Mouse (Mus musculus): ENCODE data around the gene Usp39. TPM values are rescaled to one million over a fixed set of nuclear protein-coding genes. Genes with fewer than 3 reads are reported as not detected.

Usp39 gene
- polyA plus RNA-seq, 1 experiment, result 53.7 TPM

DNA sequence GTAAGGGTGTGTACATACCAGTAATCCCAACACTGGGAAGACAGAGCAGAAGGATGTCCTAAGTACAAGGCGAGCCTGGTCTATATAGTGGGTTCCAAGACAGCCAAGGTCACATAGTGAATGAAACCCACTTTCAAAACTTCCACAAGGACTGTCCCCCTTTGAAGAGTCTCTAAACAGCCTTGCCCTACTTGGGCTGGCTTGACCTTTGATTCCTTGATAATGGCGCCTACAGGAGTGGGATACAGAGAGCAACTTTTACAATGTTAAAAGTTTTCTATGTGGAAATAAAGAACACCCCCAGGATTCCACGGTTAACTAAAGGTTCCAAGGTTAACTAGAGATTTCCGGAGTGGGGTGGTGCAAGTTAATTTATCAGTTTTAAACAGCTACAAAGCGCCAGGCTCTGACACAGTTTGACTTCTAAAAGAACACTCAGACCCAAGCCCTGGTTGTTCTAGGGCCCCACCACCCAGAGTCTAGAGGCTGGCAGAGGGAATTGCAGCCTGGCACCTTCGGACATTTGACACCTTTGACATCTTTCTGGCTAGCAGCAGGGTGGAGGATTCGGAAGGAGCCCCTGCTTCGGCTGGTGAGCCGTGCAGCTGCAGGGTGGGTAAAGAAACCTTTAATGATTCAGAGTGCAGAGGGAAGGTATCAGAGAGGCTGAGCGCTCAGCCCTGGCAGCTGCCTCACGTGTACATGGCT, 15.1 kb upstream of the Usp39 start:
- H3K4me3 ChIP-seq (replicated peaks; ENCODE audit: control insufficient read depth, low read depth, low read length), result no peak overlapping the region
- H3K27ac ChIP-seq (ENCODE audit: control insufficient read depth, insufficient read depth, low read depth, low read length, poor library complexity), result no peak overlapping the region
- H3K4me1 ChIP-seq (ENCODE audit: control insufficient read depth, insufficient read depth, low read length), result peaks cover 1% of the 10 kb centered on the region; the same call in 1 of the 2 replicates
- WGBS, result 87% methylated on average over 11 of the region's 11 CpGs
- TF ChIP-seq POLR2A (IDR thresholded peaks at IDR 0.05; ENCODE audit: borderline replicate concordance, control insufficient read depth, low read depth, low read length) (no peak), CTCF (IDR thresholded peaks at IDR 0.05; ENCODE audit: control insufficient read depth, insufficient read depth, low read length) (no peak)

DNA sequence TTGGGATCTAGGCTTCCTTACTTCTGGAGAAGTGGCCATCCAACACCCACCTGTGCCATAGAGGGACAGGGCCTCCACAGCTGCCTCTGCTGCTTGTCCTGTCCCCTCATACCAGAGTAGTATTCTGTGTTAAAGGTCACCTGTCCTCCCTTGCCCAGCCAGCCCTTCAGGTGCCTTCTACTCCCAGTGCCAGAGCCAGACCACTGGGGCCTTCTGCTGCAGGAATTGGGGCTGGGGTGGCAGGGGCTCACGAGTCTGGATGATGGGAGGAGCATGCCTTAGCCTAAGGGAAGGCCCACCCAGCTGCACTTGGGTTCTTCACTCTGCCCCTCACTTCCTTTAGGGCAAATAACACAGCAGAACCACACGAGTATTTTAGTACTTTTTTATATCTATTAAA, 14.4 kb upstream of the Usp39 start:
- WGBS, result 73% methylated on average over 2 of the region's 2 CpGs

DNA sequence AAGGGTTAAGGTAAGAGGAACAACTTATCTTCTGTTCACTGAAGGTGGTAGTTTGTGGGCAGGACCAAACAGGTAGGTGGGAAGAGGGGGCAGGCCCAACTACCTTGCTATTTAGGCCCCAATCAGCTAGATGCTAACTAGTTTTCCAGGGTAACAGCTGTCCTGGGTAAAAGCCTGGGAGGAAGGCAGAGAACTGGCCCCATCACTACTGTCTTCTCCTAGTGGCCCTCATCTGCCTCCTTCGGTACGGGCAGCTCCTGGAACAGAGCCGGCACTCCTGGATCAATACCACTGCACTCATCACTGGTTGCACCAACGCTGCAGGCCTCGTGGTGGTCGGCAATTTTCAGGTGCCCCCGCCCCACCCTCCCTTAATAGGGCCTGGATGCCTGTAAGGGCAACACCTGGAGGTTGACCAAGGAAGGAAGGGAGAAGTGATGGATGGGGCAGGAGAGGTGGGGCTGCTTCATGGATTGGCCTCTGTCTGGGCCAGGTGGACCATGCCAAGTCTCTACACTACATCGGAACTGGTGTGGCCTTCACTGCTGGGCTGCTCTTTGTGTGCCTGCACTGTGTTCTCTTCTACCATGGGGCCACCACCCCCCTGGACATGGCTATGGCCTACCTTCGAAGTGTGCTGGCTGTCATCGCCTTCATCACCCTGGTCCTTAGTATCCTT, 13.2 kb upstream of the Usp39 start:
- Histone ChIP-seq H3K27ac (ENCODE audit: control insufficient read depth, insufficient read depth, low read depth, low read length, poor library complexity) (no peak overlapping the region), H3K4me3 (replicated peaks; ENCODE audit: control insufficient read depth, low read depth, low read length) (no peak overlapping the region), H3K4me1 (ENCODE audit: control insufficient read depth, insufficient read depth, low read length) (peaks cover 1% of the 10 kb centered on the region; the same call in 1 of the 2 replicates)
- TF ChIP-seq CTCF (IDR thresholded peaks at IDR 0.05; ENCODE audit: control insufficient read depth, insufficient read depth, low read length), result no peak
- TF ChIP-seq POLR2A (IDR thresholded peaks at IDR 0.05; ENCODE audit: borderline replicate concordance, control insufficient read depth, low read depth, low read length), result no peak
- 86% methylated on average over 10 of the region's 10 CpGs for WGBS

More for the DNA sequence above, 14.4 kb upstream of the Usp39 start:
- Histone ChIP-seq H3K27ac (ENCODE audit: control insufficient read depth, insufficient read depth, low read depth, low read length, poor library complexity) (no peak overlapping the region), H3K4me3 (replicated peaks; ENCODE audit: control insufficient read depth, low read depth, low read length) (no peak overlapping the region), H3K4me1 (ENCODE audit: control insufficient read depth, insufficient read depth, low read length) (peaks cover 1% of the 10 kb centered on the region; the same call in 1 of the 2 replicates)
- no peak for TF ChIP-seq CTCF (IDR thresholded peaks at IDR 0.05; ENCODE audit: control insufficient read depth, insufficient read depth, low read length)
- TF ChIP-seq POLR2A (IDR thresholded peaks at IDR 0.05; ENCODE audit: borderline replicate concordance, control insufficient read depth, low read depth, low read length), result no peak

DNA sequence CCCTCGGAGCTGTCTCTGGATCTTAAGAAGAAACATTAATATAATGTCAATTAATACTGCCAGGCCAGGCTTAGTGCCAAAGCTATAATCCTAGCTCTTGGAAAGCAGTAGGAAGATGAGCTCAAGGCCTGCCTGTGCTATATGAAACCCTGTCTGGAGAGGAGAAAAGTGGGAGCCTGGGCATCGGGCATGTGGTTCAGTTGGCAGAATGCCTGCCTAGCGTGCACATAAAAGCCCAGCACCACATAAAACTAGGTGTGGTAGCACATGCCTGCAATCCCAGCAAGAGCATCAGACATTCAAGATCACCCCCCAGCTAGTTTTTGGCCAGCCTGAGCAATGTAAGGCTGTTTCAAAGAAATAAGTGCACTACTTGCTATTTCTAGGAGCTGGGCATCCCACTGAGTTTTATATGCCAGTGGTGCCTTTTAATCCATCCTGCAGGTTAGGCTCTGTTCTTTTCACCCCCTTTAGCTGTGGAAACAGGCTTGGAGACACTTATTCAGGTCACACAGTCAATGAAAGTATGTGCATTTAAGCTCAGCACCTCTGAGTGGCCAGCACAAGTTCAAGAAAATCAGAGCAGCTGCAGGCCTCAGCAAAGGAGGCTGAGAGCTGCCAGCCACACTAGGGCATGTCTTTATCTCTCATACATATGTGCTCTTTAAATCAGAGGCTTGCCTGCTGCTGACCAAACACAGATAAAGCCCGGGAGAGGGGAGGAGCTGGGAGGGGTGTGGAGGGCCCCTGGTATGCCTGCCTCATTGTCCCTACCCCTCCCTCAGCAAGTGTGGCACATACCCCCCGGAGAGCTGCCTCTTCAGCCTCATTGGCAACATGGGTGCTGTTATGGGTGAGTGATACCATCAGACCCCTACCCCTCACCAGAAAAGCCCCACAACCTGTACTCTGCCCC, 12.4 kb upstream of the Usp39 start:
- 73% methylated on average over 5 of the region's 5 CpGs for WGBS
- Histone ChIP-seq H3K27ac (ENCODE audit: control insufficient read depth, insufficient read depth, low read depth, low read length, poor library complexity) (no peak overlapping the region), H3K4me1 (ENCODE audit: control insufficient read depth, insufficient read depth, low read length) (peaks cover 1% of the 10 kb centered on the region; the same call in 1 of the 2 replicates), H3K4me3 (replicated peaks; ENCODE audit: control insufficient read depth, low read depth, low read length) (no peak overlapping the region)
- TF ChIP-seq POLR2A (IDR thresholded peaks at IDR 0.05; ENCODE audit: borderline replicate concordance, control insufficient read depth, low read depth, low read length) (no peak), CTCF (IDR thresholded peaks at IDR 0.05; ENCODE audit: control insufficient read depth, insufficient read depth, low read length) (no peak)

DNA sequence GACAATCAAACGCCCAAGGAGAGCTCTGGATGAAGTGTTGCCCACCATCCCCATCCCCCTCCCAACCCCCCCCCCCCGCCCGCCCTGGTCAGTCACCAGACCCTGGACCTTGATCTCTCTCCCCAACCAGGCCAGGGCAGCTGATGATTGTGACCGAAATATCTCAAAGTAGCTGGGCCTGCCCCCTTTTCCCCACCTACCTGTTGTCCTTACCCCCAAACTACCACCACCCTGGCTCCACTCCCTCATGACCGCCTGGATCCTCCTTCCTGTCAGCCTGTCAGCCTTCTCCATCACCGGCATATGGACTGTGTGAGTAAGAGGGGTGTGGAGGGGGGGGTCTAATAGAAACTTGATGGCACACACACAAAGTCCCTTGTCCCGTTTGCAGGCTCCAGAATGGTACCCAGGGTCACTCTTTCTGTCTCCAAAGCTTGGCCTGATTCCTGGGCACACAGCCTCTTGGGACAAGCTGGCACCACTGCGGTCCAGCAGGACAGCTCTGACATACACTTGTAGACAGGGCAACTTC, 11.1 kb upstream of the Usp39 start:
- 73% methylated on average over 8 of the region's 8 CpGs for WGBS
- Histone ChIP-seq H3K27ac (ENCODE audit: control insufficient read depth, insufficient read depth, low read depth, low read length, poor library complexity) (no peak overlapping the region), H3K4me3 (replicated peaks; ENCODE audit: control insufficient read depth, low read depth, low read length) (no peak overlapping the region), H3K4me1 (ENCODE audit: control insufficient read depth, insufficient read depth, low read length) (no peaks in the 10 kb centered on the region)
- no peak for TF ChIP-seq POLR2A (IDR thresholded peaks at IDR 0.05; ENCODE audit: borderline replicate concordance, control insufficient read depth, low read depth, low read length)
- TF ChIP-seq CTCF (IDR thresholded peaks at IDR 0.05; ENCODE audit: control insufficient read depth, insufficient read depth, low read length), result no peak

DNA sequence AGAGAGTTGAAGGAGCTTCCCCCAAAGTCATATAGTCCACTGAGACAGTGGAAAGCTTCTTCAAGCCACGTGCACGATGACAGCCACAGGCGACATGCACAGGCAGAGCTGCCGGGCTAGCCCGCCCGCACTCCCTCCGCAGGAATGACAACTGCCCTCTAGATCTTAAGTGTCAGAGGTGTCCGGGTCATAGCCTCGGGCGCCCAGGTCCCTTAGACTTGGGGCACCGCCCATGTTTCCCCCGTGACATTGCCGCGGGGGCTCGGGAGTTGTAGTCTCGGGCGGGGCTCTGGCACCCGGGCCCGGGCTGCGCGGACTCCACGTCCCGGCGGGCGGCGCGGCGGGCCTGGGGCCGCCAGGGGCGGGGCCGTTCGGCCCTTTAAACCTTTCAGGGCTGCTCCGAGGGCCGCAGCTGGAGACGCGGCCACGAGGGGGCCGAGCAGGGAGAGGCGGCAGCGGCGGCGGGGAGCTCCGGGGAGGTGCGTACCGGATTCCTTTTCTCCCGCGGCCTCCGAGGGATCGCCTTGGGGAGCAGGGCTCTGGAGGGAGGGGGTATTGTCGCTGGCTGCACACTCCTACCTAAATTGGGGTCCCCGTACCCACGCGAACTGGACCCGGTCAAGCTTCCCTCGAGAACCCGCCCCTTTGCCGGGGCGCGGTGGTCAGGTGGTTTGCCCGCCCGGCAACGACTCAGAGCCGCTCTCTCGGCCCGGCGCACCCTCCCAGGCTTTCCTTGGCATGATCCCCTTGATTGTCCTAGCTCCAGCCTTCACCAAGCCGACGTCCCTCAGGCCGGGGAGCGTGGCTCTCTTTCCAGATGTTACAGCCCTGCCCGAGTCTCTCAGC, 10.3 kb upstream of the Usp39 start, which contains the start of gene Tmem150a:
TSS of gene Tmem150a (plus strand) at position 382 of the 846 bp plus-strand sequence.
- peak within 1 kb of the TSS; percentile 56 for H3K4me3 ChIP-seq (replicated peaks; ENCODE audit: control insufficient read depth, low read depth, low read length)
- H3K27ac ChIP-seq (ENCODE audit: control insufficient read depth, insufficient read depth, low read depth, low read length, poor library complexity), result peak within 1 kb of the TSS; percentile 38; the same call in 1 of the 2 replicates
- no peaks in the 10 kb centered on the region for H3K4me1 ChIP-seq (ENCODE audit: control insufficient read depth, insufficient read depth, low read length)
- whole genome bisulfite sequencing, result 1% methylated on average over 71 of the region's 71 CpGs
- TF ChIP-seq CTCF (IDR thresholded peaks at IDR 0.05; ENCODE audit: control insufficient read depth, insufficient read depth, low read length) (peak; percentile 16; the same call in 1 of the 2 replicates), POLR2A (IDR thresholded peaks at IDR 0.05; ENCODE audit: borderline replicate concordance, control insufficient read depth, low read depth, low read length) (no peak)

DNA sequence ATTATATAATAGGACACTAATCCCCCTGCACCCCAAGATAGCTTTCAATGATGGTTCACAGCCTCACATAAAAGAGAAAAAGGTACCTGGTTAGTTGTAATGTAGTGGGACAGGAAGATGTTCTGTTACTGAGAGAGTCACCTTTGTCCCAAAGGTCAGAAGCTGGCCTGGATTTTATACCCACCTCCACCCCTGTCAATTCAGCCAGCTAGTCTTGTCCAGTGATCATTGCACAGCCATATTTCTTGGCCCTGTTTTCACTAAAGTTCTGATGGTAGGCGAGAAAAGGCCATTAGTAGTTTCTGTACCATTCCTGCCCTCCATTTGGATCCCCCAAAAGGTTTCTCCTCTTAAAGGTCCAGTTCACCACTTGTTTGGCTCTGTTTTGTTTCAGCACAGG, 9.0 kb upstream of the Usp39 start:
- Histone ChIP-seq H3K4me1 (ENCODE audit: control insufficient read depth, insufficient read depth, low read length) (no peaks in the 10 kb centered on the region), H3K27ac (ENCODE audit: control insufficient read depth, insufficient read depth, low read depth, low read length, poor library complexity) (no peak overlapping the region)

More for the DNA sequence above, 9.0 kb upstream of the Usp39 start:
- WGBS, result 81% methylated on average over 1 of the region's 1 CpGs
- no peak overlapping the region for H3K4me3 ChIP-seq (replicated peaks; ENCODE audit: control insufficient read depth, low read depth, low read length)
- TF ChIP-seq POLR2A (IDR thresholded peaks at IDR 0.05; ENCODE audit: borderline replicate concordance, control insufficient read depth, low read depth, low read length) (no peak), CTCF (IDR thresholded peaks at IDR 0.05; ENCODE audit: control insufficient read depth, insufficient read depth, low read length) (no peak)

Data from bone marrow, adult 2 months (tissue).